Mouse (Mus musculus): ENCODE results near the gene Pdia5.

- TF ChIP-seq CTCF (IDR thresholded peaks at IDR 0.05; ENCODE audit: low read depth) = no peak
- TF ChIP-seq EP300 (optimal IDR thresholded peaks at IDR 0.05) = no peak
Measured at GRCm38 (mm10) chr16:35404864-35405263, 85.8 kb downstream of the Pdia5 start.
